Mouse (Mus musculus) liver, embryonic 12.5 days (tissue): ENCODE measurements around the gene Hnrnpu. TPM values are rescaled to one million over a fixed set of nuclear protein-coding genes. Genes with fewer than 3 reads are reported as not detected.
"Not testable (repeated sequence)": the region's sequence is repeated elsewhere in the genome, so short reads cannot be mapped to it uniquely, and the experiment has no call there.

ENCODE experiments used
- ATAC-seq: fragments of 200-750 bp; cut with Nextera tagmentation; 2 replicates; pipeline ENCODE4 v1.8.0; 2017; ENCODE audit warnings: moderate number of reproducible peaks, mild to moderate bottlenecking, moderate library complexity
- H3K27ac ChIP-seq: fragments of 300-500 bp; sonication (generic); 2 replicates; pipeline ENCODE4 v1.5.1; 2016; ENCODE audit warnings: mild to moderate bottlenecking
- H3K27me3 ChIP-seq: fragments of 300-500 bp; sonication (generic); replicated peaks from 2 replicates; pipeline ENCODE4 v1.6.1; 2016; ENCODE audit warnings: mild to moderate bottlenecking, moderate library complexity
- H3K36me3 ChIP-seq: fragments of 300-500 bp; sonication (generic); 2 replicates; pipeline ENCODE4 v1.6.1; 2016; ENCODE audit warnings: mild to moderate bottlenecking, moderate library complexity
- H3K4me1 ChIP-seq: fragments of 300-500 bp; sonication (generic); 2 replicates; pipeline ENCODE4 v1.6.1; 2016
- H3K4me2 ChIP-seq: fragments of 300-500 bp; sonication (generic); 2 replicates; pipeline ENCODE4 v1.6.1; 2016; ENCODE audit warnings: mild to moderate bottlenecking, moderate library complexity
- H3K4me3 ChIP-seq: fragments of 300-500 bp; sonication (generic); 2 replicates; pipeline ENCODE4 v1.5.1; 2016; ENCODE audit warnings: mild to moderate bottlenecking, moderate library complexity
- H3K9ac ChIP-seq: fragments of 300-500 bp; sonication (generic); 2 replicates; pipeline ENCODE4 v1.6.1; 2016; ENCODE audit warnings: mild to moderate bottlenecking, moderate library complexity
- H3K9me3 ChIP-seq: fragments of 300-500 bp; sonication (generic); replicated peaks from 2 replicates; pipeline ENCODE4 v1.6.1; 2016; ENCODE audit warnings: mild to moderate bottlenecking, moderate library complexity
- WGBS: fragments of 180-500 bp; shearing (Covaris S2); methylation state at CpG from one replicate; pipeline ENCODE4 v1.1.7; 2016; ENCODE audit not compliant: insufficient replicate concordance; 5-methylcytosine and 5-hydroxymethylcytosine counted together
- microRNA-seq: library from miRNA; unstranded; fragments of <30 nt; microRNA quantifications from one replicate; pipeline ENCODE4, GENCODE M21; 2017
- polyA plus RNA-seq: library from polyadenylated mRNA; unstranded; fragments of >200 nt; fragmentation: Nextera tagmentation; extraction: Ambion mirVana; gene quantifications from 2 replicates; pipeline ENCODE4 v1.2.1, GENCODE M21; 2016

The Hnrnpu gene
- polyA plus RNA-seq, 1 experiment from 2014 or later, result 556 TPM

DNA sequence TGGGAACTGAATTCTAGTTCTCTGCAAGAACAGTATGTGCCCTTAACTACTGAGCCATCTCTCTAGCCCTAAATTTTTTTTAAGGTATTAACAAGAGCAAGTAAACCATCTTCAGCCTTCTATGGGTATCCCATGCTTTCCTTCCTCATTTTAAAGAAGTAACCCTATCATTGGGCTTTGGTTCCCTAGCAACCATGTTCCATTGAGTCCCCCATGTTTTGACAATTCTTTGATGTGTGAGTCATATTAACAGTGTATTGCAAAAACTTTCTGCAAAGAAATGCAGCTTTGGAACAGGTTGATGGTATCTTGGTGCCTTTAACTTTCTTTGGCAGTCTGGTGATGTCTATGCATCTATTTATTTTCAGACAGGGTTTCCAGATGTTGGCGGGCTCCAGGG lies 43.5 kb downstream of the Hnrnpu start:
- no peaks in the 10 kb centered on the region for H3K9me3 ChIP-seq
- H3K4me2 ChIP-seq, result no peak overlapping the region
- ATAC-seq, result no peak
- WGBS, result 78% methylated on average over 1 of the region's 1 CpGs
- H3K27ac ChIP-seq, result no peak overlapping the region
- H3K36me3 ChIP-seq, result no peaks in the 10 kb centered on the region
- H3K4me3 ChIP-seq, result no peak overlapping the region
- no peak overlapping the region for H3K9ac ChIP-seq
- no peaks in the 10 kb centered on the region for H3K4me1 ChIP-seq
- H3K27me3 ChIP-seq, result no peaks in the 10 kb centered on the region

DNA sequence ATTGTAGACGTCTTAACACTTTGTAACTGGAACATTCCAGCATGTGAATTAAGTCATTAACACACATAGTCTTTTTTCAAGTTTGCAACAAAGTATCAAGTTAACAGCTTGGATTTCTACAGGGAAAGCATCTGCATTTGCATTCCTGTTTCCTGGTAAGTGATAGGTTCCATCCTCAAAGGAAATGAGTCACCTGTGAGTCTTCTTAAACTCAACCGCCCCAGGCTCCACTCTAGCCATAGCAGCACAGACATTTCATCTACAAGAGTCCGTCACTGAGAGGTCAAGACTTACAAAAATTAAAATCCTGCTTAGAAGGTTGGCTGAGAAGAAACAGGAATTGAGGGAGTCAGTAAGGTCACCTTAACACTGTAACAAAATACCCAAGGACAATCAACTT lies 45.9 kb downstream of the Hnrnpu start:
- ATAC-seq, result no peak
- no peaks in the 10 kb centered on the region for H3K36me3 ChIP-seq
- H3K27me3 ChIP-seq, result no peaks in the 10 kb centered on the region
- whole genome bisulfite sequencing, result 52% methylated on average over 3 of the region's 3 CpGs
- H3K4me1 ChIP-seq, result no peaks in the 10 kb centered on the region
- H3K4me2 ChIP-seq, result no peak overlapping the region
- H3K9me3 ChIP-seq, result no peaks in the 10 kb centered on the region
- H3K9ac ChIP-seq, result no peak overlapping the region
- no peak overlapping the region for H3K27ac ChIP-seq
- H3K4me3 ChIP-seq, result no peak overlapping the region

GRCm38 (mm10) chr1:178287601-178288176 lies 49.9 kb downstream of the Hnrnpu start:
- H3K27me3 ChIP-seq, result no peaks in the 10 kb centered on the region
- no peak overlapping the region for H3K4me3 ChIP-seq
- H3K9ac ChIP-seq, result no peak overlapping the region
- WGBS, result 42% methylated on average over 8 of the region's 8 CpGs
- no peaks in the 10 kb centered on the region for H3K4me1 ChIP-seq
- H3K9me3 ChIP-seq, result no peaks in the 10 kb centered on the region
- H3K4me2 ChIP-seq, result no peak overlapping the region
- no peak overlapping the region for H3K27ac ChIP-seq
- H3K36me3 ChIP-seq, result no peaks in the 10 kb centered on the region
- no peak for ATAC-seq

GRCm38 (mm10) chr1:178283946-178284720 lies 53.5 kb downstream of the Hnrnpu start:
- WGBS, result 59% methylated on average over 2 of the region's 2 CpGs
- Histone ChIP-seq H3K4me2 (no peak overlapping the region), H3K4me1 (no peaks in the 10 kb centered on the region), H3K9ac (no peak overlapping the region), H3K4me3 (no peak overlapping the region), H3K27ac (no peak overlapping the region), H3K36me3 (no peaks in the 10 kb centered on the region), H3K9me3 (no peaks in the 10 kb centered on the region), H3K27me3 (no peaks in the 10 kb centered on the region)
- ATAC-seq, result no peak

DNA sequence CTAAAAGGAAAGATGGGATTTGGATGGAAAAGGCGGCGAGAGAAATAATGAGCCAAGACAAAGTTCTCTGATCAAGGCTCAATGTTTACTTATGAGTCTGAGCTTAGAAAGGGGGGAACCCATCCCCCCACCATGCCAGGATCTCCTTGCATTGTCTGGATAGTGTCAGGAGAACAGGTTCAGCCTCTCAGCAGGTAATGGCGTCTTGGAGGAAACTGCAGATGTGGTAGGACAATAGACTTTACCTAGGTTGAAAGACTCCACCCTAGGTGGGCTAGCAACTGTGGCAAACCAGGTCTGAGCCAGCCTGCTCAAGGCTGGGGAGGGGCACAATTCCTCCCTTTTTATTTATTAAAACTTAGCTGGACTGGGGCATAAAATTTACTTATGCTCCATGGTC lies 54.3 kb downstream of the Hnrnpu start:
- not testable (repeated sequence) for H3K9ac ChIP-seq, H3K27ac ChIP-seq, H3K9me3 ChIP-seq, H3K36me3 ChIP-seq, H3K4me2 ChIP-seq, H3K4me1 ChIP-seq, ATAC-seq, H3K27me3 ChIP-seq, H3K4me3 ChIP-seq
- WGBS, result 68% methylated on average over 3 of the region's 3 CpGs

- H3K27me3 ChIP-seq, result peaks cover 40% of the 10 kb centered on the region
- peak overlapping the region; percentile 45 for H3K9ac ChIP-seq
- WGBS, result under 1% methylated on average over 87 of the region's 87 CpGs
- H3K4me3 ChIP-seq, result peak overlapping the region; percentile 59
- no peaks in the 10 kb centered on the region for H3K9me3 ChIP-seq
- H3K4me2 ChIP-seq, result peak overlapping the region; percentile 75
- H3K4me1 ChIP-seq, result peaks cover 9% of the 10 kb centered on the region; the same call in 1 of the 2 replicates
- no peaks in the 10 kb centered on the region for H3K36me3 ChIP-seq
- ATAC-seq, result peak; percentile 59; the same call in 1 of the 2 replicates
- no peak overlapping the region for H3K27ac ChIP-seq
These were observed 61.3 kb downstream of the Hnrnpu start for GRCm38 (mm10) chr1:178276054-178276911.

- Histone ChIP-seq H3K4me1 (peaks cover 9% of the 10 kb centered on the region; the same call in 1 of the 2 replicates), H3K4me2 (peak overlapping the region; percentile 75), H3K27ac (no peak overlapping the region), H3K27me3 (peaks cover 40% of the 10 kb centered on the region), H3K4me3 (peak overlapping the region; percentile 59), H3K9me3 (no peaks in the 10 kb centered on the region), H3K36me3 (no peaks in the 10 kb centered on the region), H3K9ac (no peak overlapping the region)
- no peak for ATAC-seq
- WGBS, result 9% methylated on average over 11 of the region's 11 CpGs
These were observed 61.9 kb downstream of the Hnrnpu start for GRCm38 (mm10) chr1:178275738-178276053.

- no peaks in the 10 kb centered on the region for H3K36me3 ChIP-seq
- peak overlapping the region; percentile 75; the same call in 1 of the 2 replicates for H3K4me2 ChIP-seq
- H3K27me3 ChIP-seq, result peaks cover 40% of the 10 kb centered on the region
- no peak overlapping the region for H3K27ac ChIP-seq
- 44% methylated on average over 9 of the region's 9 CpGs for WGBS
- H3K4me3 ChIP-seq, result no peak overlapping the region
- no peak for ATAC-seq
- no peak overlapping the region for H3K9ac ChIP-seq
- H3K9me3 ChIP-seq, result no peaks in the 10 kb centered on the region
- peaks cover 9% of the 10 kb centered on the region; the same call in 1 of the 2 replicates for H3K4me1 ChIP-seq
These were observed 62.3 kb downstream of the Hnrnpu start for GRCm38 (mm10) chr1:178275174-178275730.

Small RNAs within 50 kb of the gene (microRNA-seq; reads per million reads assigned to microRNA genes)
- gene Gm27458, result not detected

Other genes starting within 250 kb of the Hnrnpu start
- 15.0 and 15.2 TPM in 2 replicates for gene Desi2, start 150.4 kb downstream of the Hnrnpu start, polyA plus RNA-seq
- gene Cox20, start 18.7 kb downstream of the Hnrnpu start, polyA plus RNA-seq, result 103 and 110 TPM in 2 replicates
- gene Efcab2, start 68.3 kb upstream of the Hnrnpu start, polyA plus RNA-seq, result 4.6 and 5.2 TPM in 2 replicates
- gene Kif26b, start 191.3 kb upstream of the Hnrnpu start, polyA plus RNA-seq, result 0.67 and 0.98 TPM in 2 replicates